Mouse (Mus musculus) brain, embryonic 14.5 days (tissue): Measurements from ENCODE around the gene Entpd1.

Source experiments
- CTCF ChIP-seq: fragments of 200-500 bp; IDR thresholded peaks from 2 replicates; pipeline ENCODE4 v1.5.1; 2012; ENCODE audit warnings: inconsistent platforms, mild to moderate bottlenecking, moderate library complexity, borderline replicate concordance; ENCODE audit not compliant: insufficient read depth, insufficient read length; ENCODE audit errors: extremely low read depth
- POLR2A ChIP-seq: fragments of 200-500 bp; IDR thresholded peaks from 2 replicates; pipeline ENCODE4 v1.6.1; 2012; ENCODE audit warnings: mild to moderate bottlenecking, inconsistent platforms, borderline replicate concordance; ENCODE audit not compliant: poor library complexity, insufficient read depth, insufficient read length, severe bottlenecking; ENCODE audit errors: extremely low read depth

DNA sequence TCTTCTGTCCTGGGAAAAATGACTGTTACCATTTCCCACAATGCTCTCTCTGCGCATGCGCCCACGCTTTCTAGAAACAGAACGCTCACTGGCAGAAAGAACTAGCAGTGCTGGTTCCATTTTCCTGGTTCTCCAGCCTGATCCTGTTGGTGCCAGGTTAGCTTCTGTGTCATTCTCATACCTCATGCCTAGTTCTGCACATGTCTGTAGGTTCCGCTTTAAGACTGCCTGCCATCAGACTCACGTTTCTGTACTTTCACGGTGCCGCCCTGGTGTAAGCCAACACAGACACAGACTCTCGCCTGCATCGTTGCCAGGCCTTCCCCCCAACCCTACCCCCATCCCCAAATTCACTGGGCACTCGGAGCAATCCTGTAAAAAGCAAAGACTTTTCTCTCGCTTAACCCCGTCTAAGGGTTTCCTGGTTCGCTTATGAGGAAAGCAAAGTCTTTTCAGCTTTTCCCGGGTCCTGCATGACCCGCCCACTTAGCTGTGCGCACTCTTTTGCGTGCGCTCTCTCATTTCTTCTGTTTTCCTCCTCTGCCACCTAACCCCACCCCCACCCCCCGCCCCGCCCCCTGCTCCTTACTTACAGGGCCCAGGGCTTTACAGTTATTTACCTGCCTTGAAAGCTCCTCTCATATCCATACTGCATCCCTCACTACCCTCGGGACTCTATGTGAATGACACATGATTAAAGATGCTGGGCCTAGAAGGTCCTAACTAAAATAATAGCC, 150.0 kb downstream of the Entpd1 start:
- no peak for TF ChIP-seq POLR2A
- no peak for TF ChIP-seq CTCF
